Mouse (Mus musculus) left cerebral cortex, adult 11 months (tissue): ENCODE results near the gene Srsy.
"Not testable (repeated sequence)": the region's sequence is repeated elsewhere in the genome, so short reads cannot be mapped to it uniquely, and the experiment has no call there.

Experiments
- DNase-seq: peaks from one replicate; pipeline ENCODE4 v3.0.0; 2022; ENCODE audit warnings: low spot score

The Srsy gene

GRCm38 (mm10) chrY:17937230-17937629, at the start of gene Srsy:
Gene Srsy, minus strand, starts transcription at chrY:17937330.
- DNase-seq: not testable (repeated sequence)
